Mouse (Mus musculus) testis, adult 2 months (tissue): ENCODE measurements around the gene Erich2.

Source experiments
- CTCF ChIP-seq: fragments of 200-500 bp; IDR thresholded peaks from 2 replicates; pipeline ENCODE4 v1.5.1; 2012; ENCODE audit warnings: low read depth, mild to moderate bottlenecking, inconsistent platforms, low read length, moderate library complexity; ENCODE audit not compliant: control insufficient read depth, insufficient read depth, insufficient replicate concordance
- POLR2A ChIP-seq: fragments of 200-500 bp; IDR thresholded peaks from 2 replicates; pipeline ENCODE4 v1.6.1; 2012; ENCODE audit warnings: low read depth, mild to moderate bottlenecking, inconsistent platforms, low read length, moderate library complexity; ENCODE audit not compliant: control insufficient read depth

DNA sequence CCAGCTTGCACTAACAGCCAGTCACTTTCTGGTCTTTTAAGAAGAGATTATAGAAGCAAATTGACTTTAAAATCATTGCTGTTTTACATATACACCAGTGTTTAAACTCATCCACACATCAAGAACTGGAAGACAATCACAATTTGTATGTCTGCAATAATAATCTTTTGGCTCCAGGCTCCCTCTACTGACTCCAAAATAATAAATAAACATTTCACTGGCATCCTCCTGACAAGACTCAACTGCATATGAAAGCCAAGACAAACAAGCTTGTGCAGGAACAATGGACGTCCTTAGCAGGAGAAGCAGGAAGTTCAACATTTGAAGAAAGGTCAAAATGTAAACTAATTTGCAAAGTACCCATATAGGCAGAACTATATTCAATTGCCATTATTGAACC, 3.4 kb upstream of the Erich2 start:
- TF ChIP-seq POLR2A (no peak), CTCF (no peak)
